Mouse (Mus musculus) megakaryocyte, adult 5-6 weeks (primary cell): ENCODE data around the gene Rab11a. TPM values are rescaled to one million over a fixed set of nuclear protein-coding genes. Genes with fewer than 3 reads are reported as not detected.

ENCODE experiments used
- ATAC-seq: 2 replicates; pipeline ENCODE4 v1.8.0; 2016; ENCODE audit warnings: mild to moderate bottlenecking, inconsistent platforms; ENCODE audit not compliant: poor library complexity, severe bottlenecking
- total RNA-seq, 2 experiments: library from RNA; stranded (forward) in 1 of 2; stranded (reverse) in 1 of 2; fragments of 153-499, 151-499 nt in 1 of 2; fragments of 221-1000, 200-1000 nt in 1 of 2; gene quantifications; 2 replicates each; pipeline versions ENCODE4 v1.2.3 to v1.2.4; 2015 to 2017

Rab11a gene
- total RNA-seq, 2 experiments from 2014 or later = 144 to 249 TPM

GRCm38 (mm10) chr9:64696404-64696803, 41.2 kb downstream of the Rab11a start:
- peak; percentile 54 for ATAC-seq

GRCm38 (mm10) chr9:64695266-64695665, 42.3 kb downstream of the Rab11a start:
- no peak for ATAC-seq

GRCm38 (mm10) chr9:64693094-64693493, 44.5 kb downstream of the Rab11a start:
- no peak for ATAC-seq

- ATAC-seq = peak; percentile 70
Observed at GRCm38 (mm10) chr9:64691176-64691575, 46.4 kb downstream of the Rab11a start.

- no peak for ATAC-seq
Observed at GRCm38 (mm10) chr9:64690771-64691170, 46.8 kb downstream of the Rab11a start.

- ATAC-seq = peak; percentile 75
Observed at GRCm38 (mm10) chr9:64688015-64688394, 49.6 kb downstream of the Rab11a start.

- ATAC-seq = no peak
Observed at GRCm38 (mm10) chr9:64687122-64688014, 50.2 kb downstream of the Rab11a start.

GRCm38 (mm10) chr9:64671341-64672319, 65.9 kb downstream of the Rab11a start:
- ATAC-seq = peak; percentile 77

GRCm38 (mm10) chr9:64668001-64668400, 69.6 kb downstream of the Rab11a start:
- ATAC-seq = no peak

GRCm38 (mm10) chr9:64667513-64667912, 70.0 kb downstream of the Rab11a start:
- ATAC-seq = no peak

- no peak for ATAC-seq
Observed at GRCm38 (mm10) chr9:64666549-64666948, 71.0 kb downstream of the Rab11a start.

Other genes with a start within 250 kb of the Rab11a start
- 48.2 and 50.2 TPM in 2 replicates for gene Dennd4a, start 73.6 kb upstream of the Rab11a start, total RNA-seq (2015)
- gene Dennd4a, start 73.6 kb upstream of the Rab11a start, total RNA-seq (2017) = 33.3 and 47.0 TPM in 2 replicates
- not detected in 2 replicates for gene Slc24a1, start 213.8 kb upstream of the Rab11a start, total RNA-seq (2015)
- not detected in 2 replicates for gene Slc24a1, start 213.8 kb upstream of the Rab11a start, total RNA-seq (2017)
- gene Ints14, start 223.1 kb upstream of the Rab11a start, total RNA-seq (2015) = 21.5 and 25.4 TPM in 2 replicates
- gene Ints14, start 223.1 kb upstream of the Rab11a start, total RNA-seq (2017) = 20.7 and 24.0 TPM in 2 replicates